Mouse (Mus musculus): ENCODE results near the gene Atf3.

The Atf3 gene

GRCm38 (mm10) chr1:191192751-191193150 is 25.1 kb downstream of the Atf3 start:
- DNase-seq (ENCODE audit: low read depth, low spot score) = no peak

GRCm38 (mm10) chr1:191192213-191192612 is 25.6 kb downstream of the Atf3 start:
- no peak for DNase-seq (ENCODE audit: low read depth, low spot score)

DNA sequence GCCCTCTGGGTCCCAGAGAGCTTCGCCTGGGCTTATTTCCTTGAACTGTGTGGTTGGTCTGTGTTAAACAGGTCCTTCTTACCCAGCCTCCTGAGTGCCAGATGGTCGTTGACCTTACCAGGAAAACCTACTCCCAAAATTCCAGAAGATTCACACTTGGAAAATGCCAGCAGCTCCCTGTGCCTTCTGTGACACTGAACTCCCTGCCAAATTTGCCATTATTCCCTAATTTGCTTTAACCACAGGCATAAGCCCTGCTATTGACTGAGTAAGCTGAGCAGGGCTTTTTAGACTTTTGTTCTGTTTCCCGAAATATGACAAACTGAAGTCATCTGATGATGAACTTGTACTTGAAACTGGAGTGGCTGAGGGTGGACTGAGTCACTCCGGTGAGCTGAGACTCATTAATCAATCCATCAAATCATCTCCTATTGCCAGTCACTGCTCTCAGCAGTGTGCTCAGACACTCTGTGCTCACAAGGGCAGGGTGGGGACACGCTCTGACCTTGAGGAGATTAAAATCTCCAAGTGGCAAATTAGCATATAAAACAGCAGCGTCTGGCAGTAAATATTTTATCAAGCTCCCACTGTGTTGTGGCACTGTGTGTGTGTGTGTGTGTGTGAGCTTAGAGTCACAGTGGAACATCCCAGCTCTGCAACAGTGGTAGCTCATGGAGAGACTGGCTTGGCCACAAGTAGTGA is 28.0 kb downstream of the Atf3 start:
- no peak for DNase-seq (ENCODE audit: low read depth, low spot score)

- no peak for DNase-seq (ENCODE audit: low read depth, low spot score)
These were observed 31.5 kb downstream of the Atf3 start for GRCm38 (mm10) chr1:191186386-191186770.

DNA sequence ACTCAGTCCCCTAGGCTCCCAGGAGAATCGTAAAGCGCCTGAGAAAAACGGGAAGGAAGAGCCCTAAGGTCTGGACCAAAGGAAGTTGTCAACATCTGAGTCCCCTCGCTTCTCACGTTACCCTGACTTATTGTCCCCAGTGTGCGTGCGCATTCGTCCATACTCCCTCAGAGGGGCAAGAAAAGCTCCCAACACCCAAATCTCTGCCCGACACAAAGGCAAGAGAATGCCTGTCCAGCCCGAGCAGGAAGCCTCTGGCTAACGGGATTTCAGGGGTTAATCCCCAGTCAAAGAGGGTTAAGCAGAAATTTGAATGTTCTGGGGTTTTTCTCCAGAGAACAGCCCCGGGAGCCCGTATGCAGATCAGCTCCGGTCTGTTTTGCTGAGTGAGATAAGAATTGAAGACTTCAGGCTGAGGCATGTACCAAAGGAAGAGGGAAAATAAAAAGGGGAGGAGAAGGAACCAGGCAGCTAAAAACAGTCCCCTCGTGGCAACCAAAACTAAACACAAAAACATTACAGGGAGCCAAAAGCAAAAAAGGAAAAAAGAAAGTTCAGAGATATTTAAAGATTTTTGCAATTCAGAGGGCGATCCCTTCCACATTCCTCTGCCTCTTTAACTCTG is 32.0 kb downstream of the Atf3 start:
- no peak for DNase-seq (ENCODE audit: low read depth, low spot score)

GRCm38 (mm10) chr1:191184841-191185251 is 33.0 kb downstream of the Atf3 start:
- no peak for DNase-seq (ENCODE audit: low read depth, low spot score)

- no peak for DNase-seq (ENCODE audit: low read depth, low spot score)
These were observed 33.6 kb downstream of the Atf3 start for GRCm38 (mm10) chr1:191184066-191184815.

DNA sequence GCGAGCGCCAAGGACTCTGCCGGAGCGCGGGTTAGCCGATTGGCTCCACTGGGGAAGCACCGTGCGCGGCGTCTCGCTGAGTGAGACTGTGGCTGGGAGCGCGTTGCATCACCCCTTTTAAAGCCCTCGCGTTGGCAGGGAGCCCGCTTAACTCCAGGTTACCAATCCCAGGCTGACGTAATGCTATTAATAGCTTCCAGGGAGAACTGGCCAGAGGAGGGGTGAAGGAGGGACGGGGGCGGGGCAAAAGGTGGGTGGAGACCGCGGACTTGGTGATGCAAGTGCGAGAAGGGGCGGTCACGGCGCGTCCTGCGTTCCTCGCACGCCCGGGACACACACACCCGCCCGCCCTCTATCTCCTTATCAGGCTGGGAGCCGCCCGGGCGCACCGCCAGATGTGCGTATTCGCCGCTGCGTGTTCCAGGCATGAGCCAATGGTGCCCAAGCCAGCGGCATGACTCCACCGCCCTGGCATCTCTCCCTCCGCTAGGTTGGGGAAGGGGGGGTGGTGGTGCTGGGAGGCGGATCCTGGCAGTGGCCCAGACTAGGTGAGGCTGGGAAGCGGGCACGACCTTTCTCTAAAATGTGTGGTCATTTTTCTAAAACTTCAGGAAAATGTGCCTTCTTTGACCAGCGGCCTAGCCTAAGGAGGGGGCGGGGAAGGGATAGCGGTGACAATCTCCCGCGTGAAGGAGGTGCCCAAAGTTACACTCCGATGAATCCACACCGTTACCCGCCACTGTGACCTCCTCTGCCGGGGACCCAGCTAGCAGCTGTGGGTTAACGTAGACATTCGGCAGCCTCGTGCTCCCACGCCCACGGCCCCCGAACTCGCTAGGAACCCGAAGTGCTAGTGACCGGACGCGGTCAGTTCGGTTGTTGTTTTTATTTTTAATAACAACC is 34.4 kb downstream of the Atf3 start:
- peak; percentile 82 for DNase-seq (ENCODE audit: low read depth, low spot score)

DNA sequence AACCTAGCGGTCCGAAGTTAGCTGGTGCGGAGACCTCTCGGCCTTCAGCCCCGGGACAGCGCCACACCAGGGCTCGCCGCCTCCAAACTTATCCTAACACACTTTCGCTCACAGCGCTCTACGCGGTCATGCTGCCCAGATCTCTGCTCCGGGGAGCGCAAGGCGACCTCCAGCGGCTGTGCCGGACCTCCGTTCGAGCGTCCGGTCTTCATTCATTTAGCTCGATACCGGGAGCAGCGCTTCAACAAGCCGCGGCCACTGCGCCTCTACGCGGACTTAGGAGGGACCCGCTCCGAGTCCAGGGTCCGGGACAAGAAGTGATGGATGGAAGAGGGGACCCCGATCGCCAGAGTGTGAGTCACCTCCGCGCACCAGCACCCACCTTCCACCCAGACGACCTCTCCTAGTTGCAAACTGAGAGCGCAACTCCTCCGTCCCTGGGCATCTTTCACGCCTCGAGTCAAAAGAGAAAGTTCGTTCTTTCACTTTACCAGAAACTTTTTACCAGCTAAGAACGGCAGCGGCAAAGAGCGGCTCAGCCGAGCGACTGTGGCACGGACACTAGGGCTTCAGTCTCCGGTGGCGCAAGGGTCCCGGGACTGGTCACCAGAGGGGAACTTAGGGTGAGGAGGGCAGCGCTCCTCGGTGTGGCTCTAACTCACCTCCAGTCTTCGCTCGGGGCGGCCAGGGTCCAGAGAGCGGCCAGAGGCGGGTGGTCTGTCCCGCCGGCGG is 35.2 kb downstream of the Atf3 start:
- DNase-seq (ENCODE audit: low read depth, low spot score) = peak; percentile 36

DNA sequence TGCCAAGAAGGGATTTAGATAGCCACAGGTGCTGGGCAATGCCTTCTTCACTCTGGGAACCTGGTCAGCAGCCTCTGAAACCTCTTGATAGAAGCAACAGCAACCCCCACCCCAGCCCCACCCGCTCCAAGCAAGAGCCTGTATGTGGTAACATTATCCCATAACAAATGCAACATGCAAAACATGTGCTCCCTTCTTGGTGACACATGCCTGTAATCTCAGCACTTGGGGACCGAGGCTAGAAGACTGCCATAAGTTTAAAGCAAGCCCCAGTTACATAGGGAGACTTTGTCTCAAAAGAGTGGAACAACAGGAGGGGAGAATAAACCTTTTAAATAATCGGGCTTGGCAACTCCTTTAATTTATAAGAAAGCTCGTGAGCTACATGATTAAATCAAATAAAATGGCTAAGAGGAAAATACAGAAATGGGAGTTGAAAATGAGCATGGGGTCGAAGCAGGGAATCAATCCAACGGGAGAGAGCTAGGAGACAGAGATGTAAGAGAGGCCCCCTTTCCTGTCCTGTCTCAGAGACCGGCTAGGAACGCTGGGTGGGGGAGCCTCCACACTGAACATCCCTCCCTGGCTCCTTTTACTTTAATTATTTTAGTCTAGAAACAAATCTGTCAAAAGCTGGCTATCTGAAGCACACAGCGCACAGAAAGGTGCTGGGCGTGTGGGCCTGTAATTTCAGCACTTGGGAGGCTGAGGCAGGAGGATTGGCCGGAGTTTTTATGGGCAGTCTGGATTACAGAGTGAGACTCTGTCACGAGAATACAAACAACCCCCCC is 36.2 kb downstream of the Atf3 start:
- DNase-seq (ENCODE audit: low read depth, low spot score) = no peak

- DNase-seq (ENCODE audit: low read depth, low spot score) = no peak
These were observed 37.4 kb downstream of the Atf3 start for GRCm38 (mm10) chr1:191180397-191180796.

GRCm38 (mm10) chr1:191179846-191180245 is 38.0 kb downstream of the Atf3 start:
- no peak for DNase-seq (ENCODE audit: low read depth, low spot score)

- DNase-seq (ENCODE audit: low read depth, low spot score) = no peak
These were observed 39.2 kb downstream of the Atf3 start for GRCm38 (mm10) chr1:191178511-191179188.

DNA sequence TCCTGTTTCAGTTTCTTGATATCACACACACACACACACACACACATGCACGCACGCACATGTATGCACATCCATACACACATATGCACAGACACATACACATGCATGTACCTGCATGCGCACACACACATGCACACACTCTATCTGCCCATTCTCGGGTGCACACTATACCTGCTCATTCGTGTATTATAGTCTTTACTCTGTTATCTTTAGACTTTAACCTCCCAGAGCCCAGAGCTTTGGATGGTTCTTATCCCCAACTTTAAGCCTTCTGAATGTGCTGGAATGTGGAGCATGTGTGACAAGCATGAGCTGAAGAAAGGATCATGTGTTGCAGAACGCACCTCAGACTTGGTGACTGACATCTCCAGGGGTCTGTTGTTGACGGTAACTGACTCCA is 41.0 kb downstream of the Atf3 start:
- DNase-seq (ENCODE audit: low read depth, low spot score) = no peak

DNA sequence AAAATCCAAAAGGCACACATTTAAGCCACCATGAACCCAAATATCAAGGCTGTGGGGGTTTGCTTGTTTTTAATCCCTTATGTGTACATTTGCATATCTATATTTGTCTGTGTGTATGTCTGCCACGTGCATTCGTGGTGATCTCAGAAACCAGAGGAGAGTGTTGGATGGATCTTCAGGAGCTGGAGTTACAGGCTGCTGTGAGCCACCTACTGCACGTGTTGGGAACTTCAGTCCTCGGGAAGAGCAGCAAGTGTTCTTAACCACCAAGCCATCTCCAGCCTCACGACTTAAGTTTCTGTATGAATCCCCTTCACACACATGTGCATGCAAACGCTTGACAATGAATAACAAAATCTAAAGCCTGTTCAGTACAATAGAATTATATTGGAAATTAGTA is 45.4 kb downstream of the Atf3 start:
- DNase-seq (ENCODE audit: low read depth, low spot score) = no peak

DNA sequence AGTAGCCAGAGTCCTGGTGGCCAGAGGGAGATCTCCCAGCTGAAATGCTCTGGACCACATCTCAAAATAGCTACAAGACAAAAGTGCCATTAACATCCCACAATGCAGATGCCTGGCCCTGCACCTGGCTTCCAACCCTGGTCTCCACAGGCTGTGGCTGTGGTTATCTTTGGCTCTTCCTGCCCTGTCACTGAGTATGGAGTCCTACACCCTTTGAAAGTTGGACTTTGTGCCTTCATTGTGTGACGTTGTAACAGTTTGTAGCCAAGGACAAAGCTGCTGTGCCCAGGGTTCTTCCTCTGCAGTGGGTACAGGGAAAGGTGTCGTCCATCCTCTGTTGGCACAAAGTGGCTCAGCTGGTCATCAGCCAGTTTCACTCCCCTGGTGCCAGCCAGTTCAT is 47.4 kb downstream of the Atf3 start:
- no peak for DNase-seq (ENCODE audit: low read depth, low spot score)

DNA sequence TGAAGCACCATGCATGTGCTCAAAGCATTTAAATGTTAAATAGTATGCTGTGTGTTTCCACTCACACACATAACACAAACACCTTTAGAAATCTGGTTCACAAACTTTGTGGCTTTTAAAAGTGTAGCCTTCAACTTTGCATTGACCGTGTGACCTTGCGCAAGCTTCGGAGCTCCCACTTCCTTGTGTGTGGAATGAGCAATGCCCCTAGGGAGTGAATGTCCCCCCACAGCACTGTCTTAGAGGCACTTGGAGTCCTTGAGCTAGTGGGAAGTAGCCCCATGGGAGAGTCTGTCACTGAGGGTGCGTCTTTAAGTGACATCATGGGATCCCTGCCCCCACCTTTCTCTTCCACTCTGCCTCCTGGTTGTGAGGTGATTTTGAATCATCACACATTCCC is 51.6 kb downstream of the Atf3 start:
- DNase-seq (ENCODE audit: low read depth, low spot score) = no peak

DNA sequence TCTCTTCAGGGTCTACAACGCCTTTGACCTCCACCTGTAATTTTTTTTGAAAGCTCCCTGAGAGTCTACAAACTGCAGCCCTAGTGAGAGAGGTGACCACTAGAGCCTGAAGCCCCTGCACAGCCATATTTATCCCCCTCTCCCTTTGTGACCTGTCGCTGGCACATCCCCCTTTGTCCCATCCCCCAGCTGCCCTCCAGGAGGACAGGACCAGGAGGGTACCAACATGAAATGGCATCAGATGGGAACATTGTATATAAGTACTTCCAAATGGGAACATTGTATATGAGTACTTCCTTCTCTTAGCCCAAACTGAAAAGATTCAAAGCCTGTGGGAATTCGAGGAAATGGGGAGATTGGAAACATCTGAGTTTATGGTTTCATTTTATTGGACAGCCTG is 53.1 kb downstream of the Atf3 start, which contains the start of gene Fam71a:
Fam71a (minus strand) TSS at position 101 of the 400 bp plus-strand sequence.
- no peak for DNase-seq (ENCODE audit: low read depth, low spot score)

DNA sequence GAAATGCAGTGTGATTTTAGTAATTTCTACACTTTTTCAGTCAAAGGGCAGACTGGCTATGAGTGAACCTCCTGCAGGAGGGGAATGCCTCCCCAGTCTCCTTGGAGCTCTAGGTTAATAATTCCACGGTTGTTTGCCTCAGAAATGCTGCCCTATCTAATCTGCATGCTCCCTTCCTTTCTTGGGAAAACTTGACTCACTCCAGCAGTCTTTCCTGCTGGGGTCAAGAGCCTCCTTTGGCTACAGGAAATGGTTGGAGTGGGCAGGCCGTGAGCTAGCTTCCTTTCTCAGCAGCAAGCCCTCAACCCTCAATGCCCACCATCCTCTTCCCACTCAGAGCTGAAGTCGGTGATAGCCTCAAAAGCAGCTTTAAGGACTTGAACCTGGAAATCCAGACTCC is 63.5 kb downstream of the Atf3 start:
- DNase-seq (ENCODE audit: low read depth, low spot score) = no peak

- DNase-seq (ENCODE audit: low read depth, low spot score) = peak; percentile 26
These were observed 64.8 kb downstream of the Atf3 start for GRCm38 (mm10) chr1:191153052-191153451.

Data from embryo, embryonic 11.5 days (tissue).